In genomic region chr2:13537733-13538132, GRCm38 (mm10) we compare ENCODE assay signal across 9 mouse cellular contexts. TPM values are rescaled to one million over a fixed set of nuclear protein-coding genes. Genes with fewer than 3 reads are reported as not detected.
DNase-seq lines count a peak whose midpoint lies in the region; ATAC-seq lines count a peak whose summit lies in the region.
"Had no signal": no experiment of that assay in that cellular context is flagged by ENCODE, and none has a peak within 500 bp of the region (broad histone marks: within the 10 kb centered on the region; RNA-seq: fewer than 3 reads in every experiment).

No protein-coding gene starts in this region.

- H3K4me2 ChIP-seq in kidney, embryonic 16.5 days (replicated peaks; ENCODE audit: low read depth, low read length), result no peak overlapping the region
- no peak overlapping the region for H3K4me2 ChIP-seq in liver, embryonic 12.5 days
- no peak overlapping the region for H3K4me2 ChIP-seq in hindbrain, embryonic 12.5 days (replicated peaks)

- no peak overlapping the region for H3K9ac ChIP-seq in kidney, embryonic 16.5 days (replicated peaks; ENCODE audit: low read length)
- H3K9ac ChIP-seq in liver, embryonic 12.5 days, result no peak overlapping the region
- H3K9ac ChIP-seq in hindbrain, embryonic 12.5 days, result no peak overlapping the region

- no peaks in the 10 kb centered on the region for H3K36me3 ChIP-seq in kidney, embryonic 16.5 days (ENCODE audit: insufficient read depth, low read length)
- no peaks in the 10 kb centered on the region for H3K36me3 ChIP-seq in liver, embryonic 12.5 days
- no peaks in the 10 kb centered on the region for H3K36me3 ChIP-seq in hindbrain, embryonic 12.5 days

- no peaks in the 10 kb centered on the region for H3K9me3 ChIP-seq in kidney, embryonic 16.5 days (ENCODE audit: low read length)
- H3K9me3 ChIP-seq in liver, embryonic 12.5 days (replicated peaks), result no peaks in the 10 kb centered on the region
- no peaks in the 10 kb centered on the region for H3K9me3 ChIP-seq in hindbrain, embryonic 12.5 days (replicated peaks)

- ATAC-seq in kidney, embryonic 16.5 days (ENCODE audit: low FRiP score, low TSS enrichment), result no peak
- ATAC-seq in liver, embryonic 12.5 days, result peak; percentile 64
- no peak for ATAC-seq in hindbrain, embryonic 12.5 days (ENCODE audit: low FRiP score)

- H3K27ac ChIP-seq in kidney, embryonic 16.5 days (ENCODE audit: low read length), result no peak overlapping the region
- H3K27ac ChIP-seq in liver, embryonic 12.5 days, result no peak overlapping the region; the same call in 1 of the 2 replicates
- H3K27ac ChIP-seq in hindbrain, embryonic 12.5 days, result no peak overlapping the region

- WGBS in kidney, embryonic 16.5 days, result 23% methylated on average over 2 of the region's 2 CpGs
- 19% methylated on average over 2 of the region's 2 CpGs for WGBS in liver, embryonic 12.5 days (ENCODE audit: insufficient replicate concordance)
- WGBS in hindbrain, embryonic 12.5 days, result 17% methylated on average over 2 of the region's 2 CpGs

- 0 out of 2 replicates have a peak, but pooled peaks cover 3% of the 10 kb centered on the region for H3K4me1 ChIP-seq in kidney, embryonic 16.5 days (ENCODE audit: insufficient read depth, low read length)
- peaks cover 39% of the 10 kb centered on the region for H3K4me1 ChIP-seq in liver, embryonic 12.5 days
- H3K4me1 ChIP-seq in hindbrain, embryonic 12.5 days, result no peaks in the 10 kb centered on the region

- no peak overlapping the region for H3K4me3 ChIP-seq in kidney, embryonic 16.5 days (ENCODE audit: low read length)
- no peak overlapping the region for H3K4me3 ChIP-seq in liver, embryonic 12.5 days
- no peak overlapping the region for H3K4me3 ChIP-seq in hindbrain, embryonic 12.5 days

- peak; percentile 17 to 37 for DNase-seq in kidney, postnatal 4 days
- DNase-seq in MEL-GATA-1-ER (ENCODE audit: extremely low read depth, low read depth), result peak; percentile 31
- DNase-seq in thymus, postnatal 0 days (ENCODE audit: low spot score), result peak; percentile 72
- no peak for DNase-seq in embryo, embryonic 11 days
- no peak for DNase-seq in heart, adult 11 months
- DNase-seq: layer of hippocampus, adult 9-11 months had no signal

- no peaks in the 10 kb centered on the region for H3K27me3 ChIP-seq in kidney, embryonic 16.5 days (ENCODE audit: insufficient read depth, low read length)
- H3K27me3 ChIP-seq in liver, embryonic 12.5 days (replicated peaks), result no peaks in the 10 kb centered on the region
- no peaks in the 10 kb centered on the region for H3K27me3 ChIP-seq in hindbrain, embryonic 12.5 days

RNA-seq across cellular contexts. Expression of gene Trdmt1, which starts 6.7 kb away (rescaled TPM):
- 13.4 and 14.2 TPM in 2 replicates for polyA plus RNA-seq in kidney, embryonic 16.5 days (2015; fragmentation: Nextera tagmentation; extraction: Ambion mirVana)
- polyA plus RNA-seq in liver, embryonic 12.5 days (2016; fragmentation: Nextera tagmentation; extraction: Ambion mirVana), result 6.3 and 6.6 TPM in 2 replicates
- 16.5 and 17.2 TPM in 2 replicates for polyA plus RNA-seq in thymus, postnatal 0 days (2015; fragmentation: Nextera tagmentation; extraction: Ambion mirVana)
- 6.4 and 7.9 TPM in 2 replicates for polyA plus RNA-seq in hindbrain, embryonic 12.5 days (2016; fragmentation: Nextera tagmentation; extraction: Ambion mirVana)

RNA-seq across cellular contexts. Expression of gene Vim, which starts 36.0 kb away (rescaled TPM):
- 489 and 497 TPM in 2 replicates for polyA plus RNA-seq in kidney, embryonic 16.5 days (2015; fragmentation: Nextera tagmentation; extraction: Ambion mirVana)
- polyA plus RNA-seq in liver, embryonic 12.5 days (2016; fragmentation: Nextera tagmentation; extraction: Ambion mirVana), result 114 and 120 TPM in 2 replicates
- polyA plus RNA-seq in thymus, postnatal 0 days (2015; fragmentation: Nextera tagmentation; extraction: Ambion mirVana), result 227 and 232 TPM in 2 replicates
- 1,011 and 1,056 TPM in 2 replicates for polyA plus RNA-seq in hindbrain, embryonic 12.5 days (2016; fragmentation: Nextera tagmentation; extraction: Ambion mirVana)

RNA-seq across cellular contexts. Expression of gene Cubn, which starts 46.1 kb away (rescaled TPM):
- polyA plus RNA-seq in kidney, embryonic 16.5 days (2015; fragmentation: Nextera tagmentation; extraction: Ambion mirVana), result 7.2 and 7.9 TPM in 2 replicates
- 0.07 and 0.20 TPM in 2 replicates for polyA plus RNA-seq in liver, embryonic 12.5 days (2016; fragmentation: Nextera tagmentation; extraction: Ambion mirVana)
- 0.04 TPM in 1 of 2 replicates, not detected in the other for polyA plus RNA-seq in thymus, postnatal 0 days (2015; fragmentation: Nextera tagmentation; extraction: Ambion mirVana)
- polyA plus RNA-seq in hindbrain, embryonic 12.5 days (2016; fragmentation: Nextera tagmentation; extraction: Ambion mirVana), result 0.29 and 0.32 TPM in 2 replicates

Comparison
In these comparisons a context has a peak if more than half of its experiments do, and no peak if none do; other contexts are left out.
1. DNase-seq: peak in kidney, postnatal 4 days (2 of 2), MEL-GATA-1-ER (single experiment) and thymus, postnatal 0 days (single experiment); none in embryo, embryonic 11 days (single experiment) and heart, adult 11 months (single experiment).